Mouse (Mus musculus): ENCODE data around the gene Mgat4d.

- TF ChIP-seq CHD2 (IDR thresholded peaks at IDR 0.05; ENCODE audit: low read depth, low read length) (no peak), ZNF384 (IDR thresholded peaks at IDR 0.05; ENCODE audit: low read depth, low read length) (no peak)
Observed at GRCm38 (mm10) chr8:83417970-83418369, 69.7 kb downstream of the Mgat4d start.
